Mouse (Mus musculus): ENCODE measurements at regions not wholly inside any gene's neighbourhood (a gene's known extent, or its start where the extent isn't known, plus 50 kb on each side); places are given as distances from the start of the nearest gene placed in this dataset.

DNA sequence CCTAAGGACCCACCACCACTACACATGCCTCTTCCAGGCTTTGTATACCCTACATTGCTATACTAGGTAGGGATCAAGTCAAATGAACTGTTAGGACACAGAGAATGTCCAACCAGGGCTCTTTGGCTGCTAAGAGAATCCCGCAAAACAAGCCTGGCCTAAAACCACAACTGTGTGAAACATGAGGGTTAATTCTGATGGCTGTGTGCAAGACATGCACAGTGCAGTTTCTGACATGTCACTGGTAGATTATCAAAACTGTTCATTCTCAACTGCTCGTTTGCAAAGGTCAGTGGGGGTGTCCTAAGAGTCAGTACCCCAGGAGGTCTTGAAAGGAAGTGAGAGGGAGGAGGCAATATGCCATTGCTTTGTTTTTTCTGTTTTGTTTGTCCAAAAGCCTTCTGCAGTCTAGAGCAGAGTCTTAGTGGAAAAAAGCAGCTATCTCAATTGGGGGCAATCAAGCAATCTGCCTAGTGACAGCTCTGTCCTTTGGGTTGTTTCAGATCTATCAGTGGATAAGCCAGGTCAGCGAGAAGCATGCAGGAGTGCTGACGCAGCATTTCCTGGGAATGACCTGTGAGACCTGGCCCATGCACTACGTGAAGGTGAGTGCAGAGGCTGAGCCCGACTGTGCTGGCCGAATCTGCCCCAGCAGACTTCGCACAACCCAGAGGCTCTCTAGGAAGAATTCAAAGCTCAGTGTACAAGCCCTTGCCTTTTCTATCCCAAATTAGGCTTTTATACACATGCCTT, 151.3 kb upstream of the 4933402D24Rik start:
- DNase-seq (ENCODE audit: low spot score in 2 of 2): no peak

DNA sequence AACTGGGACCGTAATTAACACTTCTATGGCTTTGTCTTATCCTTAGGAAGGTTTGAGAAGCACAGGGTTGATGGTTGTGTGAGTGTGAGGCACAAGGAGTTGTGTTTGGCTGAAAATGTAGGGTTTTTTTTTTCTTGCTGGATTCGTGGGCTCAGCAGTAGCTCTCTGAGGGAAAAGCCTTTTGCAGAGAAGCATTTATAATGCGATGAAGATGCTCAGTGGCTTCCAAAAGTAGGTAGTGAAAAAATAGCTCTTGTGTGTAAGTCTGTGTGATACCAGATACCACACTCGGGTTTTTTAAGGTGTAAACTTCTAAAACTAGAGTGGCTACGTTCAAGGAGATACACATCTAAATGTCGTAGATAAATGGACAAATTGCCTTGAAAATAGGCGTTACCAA, 149.1 kb upstream of the 4933402D24Rik start:
- DNase-seq (ENCODE audit: low spot score in 2 of 2): no peak

DNA sequence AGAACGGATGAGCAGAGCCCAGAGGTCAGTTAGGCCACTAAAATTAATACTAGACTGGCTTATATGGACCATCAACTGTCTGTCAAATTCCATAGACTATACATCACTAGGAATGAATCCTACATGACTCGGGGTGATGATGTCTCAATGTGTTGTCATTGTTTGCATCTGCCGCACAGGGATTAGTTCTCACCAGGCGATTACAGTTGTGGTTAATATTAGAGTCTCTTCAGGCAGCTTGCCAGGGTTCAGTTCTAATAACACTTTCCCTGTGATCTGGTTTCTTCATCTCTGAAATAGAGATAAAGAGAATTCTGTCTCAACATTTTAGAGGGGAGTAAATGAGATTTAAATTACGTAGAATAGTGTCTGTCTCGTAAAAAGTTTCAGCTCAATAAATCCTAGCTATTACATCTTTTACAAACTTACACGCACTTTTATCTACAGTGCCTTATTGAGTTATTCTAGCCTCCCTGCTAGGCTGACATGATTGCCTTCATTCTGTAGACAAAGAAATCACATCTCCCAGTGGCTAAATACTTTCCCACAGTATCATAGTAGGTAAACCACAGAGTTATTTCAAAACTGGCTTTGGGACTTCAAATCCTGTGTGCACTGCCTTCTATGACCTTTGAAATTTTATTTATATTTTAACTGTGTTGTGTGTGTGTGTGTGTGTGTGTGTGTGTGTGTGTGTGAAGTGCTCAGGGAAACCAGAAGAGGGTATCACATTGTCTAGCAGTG, 148.0 kb upstream of the 4933402D24Rik start:
- DNase-seq (ENCODE audit: low spot score in 2 of 2): no peak

DNA sequence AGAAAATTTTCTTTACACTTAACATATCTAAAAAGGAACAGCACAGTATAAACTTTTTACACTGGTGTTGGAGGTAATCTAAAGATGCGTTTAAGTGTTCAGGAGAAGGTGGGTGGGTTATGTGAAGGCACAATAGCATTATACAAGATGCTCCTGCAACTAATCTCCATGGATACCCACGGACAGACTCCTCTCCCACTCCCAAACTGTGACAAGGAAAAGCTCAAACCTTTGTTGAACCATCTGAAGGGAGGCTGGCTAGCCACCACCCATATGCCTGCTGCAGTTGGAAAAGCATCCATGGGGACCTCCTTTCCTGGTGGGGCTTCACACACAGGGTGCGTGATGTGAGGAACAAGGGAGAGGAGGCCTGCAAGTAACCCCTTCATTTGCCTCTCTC, 141.7 kb upstream of the 4933402D24Rik start:
- DNase-seq (ENCODE audit: low spot score in 2 of 2): no peak

DNA sequence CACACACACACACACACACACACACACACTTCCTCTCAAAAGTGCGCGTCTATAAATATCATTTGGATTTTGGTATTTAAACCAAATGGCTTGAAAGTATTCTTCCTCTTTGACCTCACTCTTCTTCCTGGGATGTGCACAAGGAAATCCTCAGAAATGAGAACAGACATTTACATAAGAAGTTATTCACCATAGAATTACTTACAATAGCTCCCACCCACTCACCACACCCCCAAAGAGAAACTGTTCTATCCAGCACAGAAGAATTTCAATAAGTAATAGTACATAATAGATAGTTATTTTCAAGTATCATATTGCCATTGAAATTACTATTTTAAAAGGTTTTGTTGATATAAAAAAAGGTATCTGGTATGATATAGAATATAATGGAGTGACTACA, 140.1 kb upstream of the 4933402D24Rik start:
- no peak for DNase-seq (ENCODE audit: low spot score in 2 of 2)

DNA sequence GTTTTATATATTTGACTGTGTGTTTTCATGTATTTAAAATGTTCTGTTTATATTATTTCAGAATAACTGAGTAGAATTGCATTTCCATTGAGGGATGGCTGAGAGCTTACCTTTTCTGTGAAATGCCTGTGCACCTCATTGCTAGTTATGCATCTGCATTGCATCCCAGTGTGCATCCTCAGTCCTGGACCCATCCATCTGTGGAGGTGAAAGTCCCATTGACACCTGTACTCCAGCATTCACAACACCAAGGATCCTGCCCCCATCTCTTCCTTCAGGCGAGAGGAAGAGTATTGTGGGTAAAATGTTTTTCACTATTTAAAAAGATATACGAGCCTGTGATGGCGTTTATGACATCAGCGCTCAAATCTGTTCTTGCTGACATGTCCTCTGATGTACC, 134.6 kb upstream of the 4933402D24Rik start:
- no peak for DNase-seq (ENCODE audit: low spot score in 2 of 2)

DNA sequence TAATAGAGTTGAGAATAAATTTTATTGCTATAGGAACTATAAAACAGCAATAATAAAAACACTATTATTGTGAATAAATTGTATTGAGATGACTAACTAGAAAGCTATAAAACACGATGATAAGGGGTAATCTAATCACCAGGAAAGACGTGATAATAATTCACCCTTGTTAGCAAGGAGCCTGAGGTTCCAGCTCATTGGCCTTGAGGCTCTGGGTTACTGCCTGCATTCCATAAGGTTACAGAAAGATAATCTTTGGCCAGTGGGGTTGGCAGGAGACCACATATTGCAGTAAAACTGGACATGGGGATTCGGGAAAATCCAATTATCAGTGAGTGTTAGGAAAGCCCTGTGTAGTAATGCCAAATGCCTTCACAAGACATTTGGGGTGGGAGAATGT, 134.1 kb upstream of the 4933402D24Rik start:
- no peak for DNase-seq (ENCODE audit: low spot score in 2 of 2)

DNA sequence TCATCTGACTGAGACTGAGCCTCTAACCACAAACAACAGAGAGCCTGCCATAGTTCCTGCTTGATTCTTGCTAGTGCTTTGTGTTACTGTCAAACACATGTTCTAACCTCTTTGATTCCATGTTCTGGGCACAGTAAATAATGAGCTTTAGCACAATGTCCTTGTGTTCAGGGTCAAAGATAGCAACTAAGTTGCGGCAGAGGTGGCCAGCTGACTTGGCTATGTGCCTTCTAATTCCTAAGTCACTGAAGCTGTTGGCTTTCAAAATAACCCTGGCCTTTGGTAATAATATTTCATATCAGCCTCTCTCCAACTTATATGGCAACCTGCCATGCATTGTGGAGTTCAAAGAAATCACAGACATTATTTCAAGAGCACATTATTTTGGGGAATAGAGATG, 133.3 kb upstream of the 4933402D24Rik start:
- no peak for DNase-seq (ENCODE audit: low spot score in 2 of 2)

DNA sequence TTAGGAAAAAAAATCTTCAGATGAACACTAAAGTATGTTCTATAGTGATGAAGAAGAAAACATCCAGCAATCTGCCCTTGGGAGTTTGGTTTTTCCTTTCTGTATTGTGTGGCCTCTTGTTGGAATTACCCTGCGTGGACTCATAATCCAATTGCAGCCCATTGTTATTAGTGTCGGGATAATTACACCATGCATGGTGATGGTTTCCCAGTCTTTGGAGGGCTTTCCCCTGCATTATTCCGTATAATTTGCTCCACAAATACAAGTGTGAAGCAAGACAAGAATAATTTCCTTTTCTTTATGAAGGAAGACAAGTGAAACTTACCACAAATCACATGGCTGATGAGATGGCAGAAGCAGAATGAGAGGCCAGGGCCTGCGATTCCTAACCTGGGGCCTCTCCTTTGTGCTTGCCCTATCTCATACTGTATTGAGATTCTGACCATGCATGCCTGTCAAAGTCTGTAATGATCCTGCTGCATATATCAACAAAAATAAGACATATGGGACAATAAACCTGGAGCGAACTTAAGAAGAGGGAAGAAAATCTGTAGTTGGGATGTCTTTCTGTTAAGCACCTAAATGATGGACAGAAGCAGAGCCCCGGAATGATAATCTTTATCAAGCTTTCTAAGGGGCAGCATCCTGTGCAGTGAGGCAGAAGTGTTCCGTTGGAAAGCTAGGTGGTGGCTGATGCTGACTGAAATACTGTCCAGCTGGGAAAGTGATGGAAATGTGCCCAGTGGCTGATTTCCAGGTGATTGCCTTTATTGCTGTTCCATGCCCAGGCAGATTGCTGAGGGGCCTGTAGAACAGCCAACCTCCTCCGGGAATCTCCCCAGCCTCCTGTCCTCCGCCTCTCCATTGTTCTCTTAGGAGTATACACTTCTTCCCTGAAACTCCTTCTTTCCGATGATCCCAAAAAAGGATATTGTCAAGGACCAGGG, 130.8 kb upstream of the 4933402D24Rik start:
- no peak for DNase-seq (ENCODE audit: low spot score in 2 of 2)

DNA sequence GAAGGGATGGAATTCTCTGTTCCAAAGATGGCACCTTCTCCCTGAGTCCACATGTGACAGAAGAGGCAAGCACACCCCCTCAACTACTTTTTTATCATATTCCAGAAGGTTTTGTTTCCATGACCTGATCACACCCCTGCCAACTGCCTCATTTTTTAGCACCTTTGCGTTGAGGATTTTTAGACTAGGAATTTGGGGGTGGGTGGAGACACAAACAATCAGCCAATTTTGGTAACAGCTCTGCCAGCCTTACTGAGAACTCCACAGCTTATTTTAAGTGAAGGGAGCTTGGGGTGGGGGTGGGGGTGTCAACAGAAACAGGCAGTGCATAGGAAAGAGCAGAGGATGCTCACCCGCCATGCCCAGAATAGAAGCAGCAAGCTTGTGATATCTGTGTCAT, 129.7 kb upstream of the 4933402D24Rik start:
- peak in 1 of 2 experiments; percentile 39 for DNase-seq (ENCODE audit: low spot score in 2 of 2)

DNA sequence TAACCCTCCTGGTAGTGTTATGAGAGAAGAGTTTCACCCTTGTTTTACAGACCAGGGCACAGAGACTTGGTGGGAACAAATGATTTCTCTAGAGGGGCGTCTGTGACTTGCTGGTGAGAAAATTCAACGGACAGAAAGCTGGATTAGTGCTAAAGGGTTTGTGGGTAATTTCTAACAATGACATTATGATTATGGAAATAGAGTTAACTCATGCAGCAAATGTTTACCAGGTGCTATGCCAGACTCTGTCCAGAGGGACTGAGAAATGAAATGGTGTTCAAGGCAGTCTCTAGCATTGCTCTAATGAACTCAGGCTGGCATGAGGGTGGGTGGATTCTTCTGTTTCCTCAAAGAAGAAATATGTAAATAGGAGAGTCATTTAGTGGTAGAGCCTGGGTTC, 128.5 kb upstream of the 4933402D24Rik start:
- DNase-seq (ENCODE audit: low spot score in 2 of 2): no peak

DNA sequence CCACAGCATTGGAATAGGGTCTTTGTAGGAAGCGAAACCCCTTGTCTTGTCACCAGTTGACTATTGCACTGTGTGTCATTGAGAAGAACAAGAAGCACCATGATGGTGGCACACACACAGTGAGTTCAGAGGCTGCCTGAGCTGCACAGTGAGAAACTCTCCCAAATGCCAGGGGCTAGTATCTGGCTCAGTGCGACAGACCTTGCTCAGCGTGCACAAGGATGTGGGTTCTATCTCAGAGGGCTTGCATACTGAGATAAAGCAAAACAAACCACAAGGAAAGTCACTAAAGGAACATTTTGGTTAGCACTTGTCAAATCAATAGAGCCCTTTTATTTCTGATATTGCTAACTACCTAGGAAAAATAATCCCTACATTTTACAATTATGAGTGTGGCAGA, 110.5 kb upstream of the 4933402D24Rik start:
- no peak for DNase-seq (ENCODE audit: low spot score in 2 of 2)

DNA sequence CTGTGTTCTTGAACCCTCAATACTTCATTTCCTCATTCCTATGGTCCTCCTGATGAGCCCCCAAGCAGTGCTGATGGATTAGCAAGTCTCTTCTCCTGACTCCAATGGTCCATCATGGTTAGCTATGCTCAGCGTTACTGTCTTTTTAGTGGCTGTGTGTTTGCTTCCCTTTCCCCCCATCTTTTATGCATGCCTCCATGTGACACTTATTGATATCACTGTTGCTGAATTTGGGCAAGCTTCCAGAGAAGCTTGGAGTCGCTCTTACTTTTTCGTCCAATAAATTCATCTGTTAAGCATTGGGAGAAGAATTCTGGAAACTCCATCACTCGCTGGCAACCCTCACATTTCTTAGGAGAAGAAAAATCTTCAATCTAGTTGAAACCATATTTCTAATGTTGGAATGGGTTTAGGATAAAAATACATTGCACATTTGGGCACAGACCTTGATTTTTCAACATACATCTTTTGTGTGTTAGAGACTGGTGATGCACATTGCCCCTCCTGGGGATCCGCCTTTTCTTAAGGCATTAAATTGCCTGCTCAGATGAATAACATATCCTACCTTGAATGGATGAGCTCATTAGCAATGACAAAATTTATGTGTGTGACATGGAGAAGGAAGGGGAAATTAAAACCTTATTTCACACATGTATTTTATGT, 107.7 kb upstream of the 4933402D24Rik start:
- no peak for DNase-seq (ENCODE audit: low spot score in 2 of 2)

DNA sequence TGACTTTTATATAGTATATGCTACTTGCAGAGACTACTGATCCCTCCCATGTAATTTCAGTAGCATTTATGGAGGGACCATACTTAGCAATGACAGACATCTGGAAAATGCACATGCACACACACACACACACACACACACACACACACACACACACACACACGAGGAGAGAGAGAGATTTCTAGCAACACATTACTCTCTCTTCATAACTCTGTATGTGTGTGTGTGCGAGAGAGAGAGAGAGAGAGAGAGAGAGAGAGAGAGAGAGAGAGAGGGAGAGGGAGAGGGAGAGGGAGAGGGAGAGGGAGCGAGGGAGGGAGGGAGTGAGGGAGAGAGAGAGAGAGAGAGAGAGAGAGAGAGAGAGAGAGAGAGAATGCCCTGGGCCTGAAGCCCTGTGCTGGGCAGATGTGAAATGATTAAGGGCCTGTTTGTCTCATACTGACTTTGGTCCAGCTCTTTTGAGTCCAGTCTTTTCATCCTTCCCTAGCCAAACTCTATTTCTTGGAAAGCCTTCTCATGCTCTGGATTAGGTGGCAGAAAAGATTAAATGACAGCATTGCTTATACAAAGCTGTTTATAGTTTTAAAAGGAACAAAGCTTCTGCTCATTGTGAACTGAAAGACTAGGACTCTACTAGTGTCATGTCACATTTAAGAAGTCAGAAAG, 106.4 kb upstream of the 4933402D24Rik start:
- no peak for DNase-seq (ENCODE audit: low spot score in 2 of 2)

DNA sequence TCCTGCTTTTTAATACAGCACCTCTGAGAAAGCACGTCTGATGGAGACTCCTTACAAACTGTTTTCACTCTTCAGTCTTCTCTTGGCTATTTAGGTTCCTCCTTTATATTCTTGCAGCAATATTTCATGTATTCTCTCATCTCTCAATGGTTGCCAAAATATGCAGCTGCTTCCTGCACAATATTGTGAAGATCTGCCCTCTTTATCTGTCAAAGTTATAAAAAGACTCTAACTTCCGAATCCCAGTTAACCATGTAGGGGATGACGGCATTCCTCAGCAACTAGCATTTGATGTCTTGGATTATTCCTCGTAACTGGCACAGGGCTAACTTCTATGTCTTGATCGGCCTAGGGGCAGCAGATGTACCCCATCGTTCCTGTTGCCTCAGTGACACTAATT, 102.8 kb upstream of the 4933402D24Rik start:
- DNase-seq (ENCODE audit: low spot score in 2 of 2): no peak

DNA sequence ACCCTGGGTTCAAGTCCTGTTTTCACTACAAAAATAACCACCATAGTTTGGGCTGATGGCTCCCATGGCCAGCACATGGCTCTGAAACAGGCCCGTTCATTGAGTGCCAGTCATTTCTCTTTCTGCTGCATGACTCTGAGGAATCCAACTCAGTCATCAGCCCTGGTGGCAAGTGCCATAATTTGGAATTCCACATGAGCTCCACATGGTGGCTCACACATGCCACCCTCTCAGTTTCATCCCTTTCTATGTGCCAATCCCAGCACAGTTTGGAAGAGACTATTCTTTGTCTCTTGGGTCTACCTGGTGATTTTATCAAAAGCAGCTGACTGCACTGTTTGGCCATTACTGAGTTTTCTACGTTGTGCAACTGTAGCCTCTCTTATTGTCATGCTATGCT, 100.3 kb upstream of the 4933402D24Rik start:
- no peak for DNase-seq (ENCODE audit: low spot score in 2 of 2)

DNA sequence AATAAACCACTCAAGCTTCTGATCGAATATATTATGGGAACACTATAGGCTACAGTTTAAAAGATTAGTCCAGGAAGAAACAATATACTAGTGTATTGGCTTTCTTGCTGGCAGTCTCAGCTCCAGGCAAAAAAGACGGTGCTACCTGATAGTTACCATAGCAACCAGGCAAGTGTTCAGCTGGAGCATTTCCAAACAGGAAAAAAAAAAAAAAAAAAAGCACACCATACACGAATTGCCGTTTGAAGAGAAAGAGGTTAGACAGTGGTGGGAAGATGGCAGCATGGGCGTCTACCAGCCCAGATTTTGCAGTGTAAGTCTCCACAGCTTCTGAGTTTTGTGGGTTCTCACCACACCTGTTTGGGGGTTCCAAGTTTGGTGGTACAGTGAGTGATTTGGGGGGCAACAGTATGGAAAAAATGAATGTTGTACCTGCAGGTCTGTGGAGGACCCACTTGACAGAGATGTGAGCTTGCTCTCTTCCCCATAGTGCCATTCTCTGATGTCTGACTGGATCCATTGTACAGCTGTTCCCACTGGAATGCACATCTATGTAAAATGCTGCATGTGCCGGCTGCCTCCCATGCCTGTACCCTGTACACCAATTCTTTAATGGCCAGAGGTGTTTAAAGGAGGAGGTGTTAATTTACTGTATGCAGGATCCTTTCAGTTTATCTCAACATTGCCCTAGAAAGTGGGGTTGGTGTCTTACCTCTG, 89.0 kb upstream of the 4933402D24Rik start:
- DNase-seq (ENCODE audit: low spot score in 2 of 2): no peak

DNA sequence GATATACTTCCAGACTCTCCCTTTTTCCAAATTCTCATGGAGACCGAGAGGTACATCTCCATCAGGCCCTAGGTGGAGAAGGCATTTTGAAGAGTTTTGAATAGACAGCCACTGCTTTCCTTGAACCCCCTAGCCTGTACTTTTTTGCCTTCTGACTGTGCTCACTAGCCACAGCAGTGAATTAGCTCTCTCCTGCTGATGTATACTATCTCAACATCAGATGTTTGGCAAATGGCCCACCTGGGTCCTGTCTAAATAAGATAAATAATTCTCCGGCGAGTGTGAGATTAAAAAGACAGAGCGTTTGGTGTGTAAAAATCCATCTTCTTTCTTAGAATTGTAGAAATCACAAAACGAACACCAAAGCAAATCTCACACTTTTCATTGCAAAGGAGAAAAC, 88.4 kb upstream of the 4933402D24Rik start:
- DNase-seq (ENCODE audit: low spot score in 2 of 2): no peak

DNA sequence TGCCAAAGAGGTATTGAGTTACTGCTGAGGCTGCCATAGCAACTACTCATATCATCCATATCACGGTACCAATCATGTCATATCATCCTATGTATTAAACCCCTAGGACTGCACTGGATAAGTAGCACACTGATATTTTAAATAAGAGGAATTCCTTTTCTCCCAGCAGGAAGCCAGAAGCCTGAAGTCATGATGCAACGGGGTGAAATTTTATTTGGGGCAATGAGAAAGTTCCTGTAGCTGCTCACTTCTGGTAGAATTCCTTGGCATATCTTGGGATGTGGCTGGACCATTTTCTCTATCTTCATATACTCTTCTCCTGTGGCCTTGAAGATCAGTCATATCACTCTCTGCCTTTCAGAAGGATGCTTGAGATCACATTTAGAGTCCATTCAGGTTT, 87.3 kb upstream of the 4933402D24Rik start:
- no peak for DNase-seq (ENCODE audit: low spot score in 2 of 2)

DNA sequence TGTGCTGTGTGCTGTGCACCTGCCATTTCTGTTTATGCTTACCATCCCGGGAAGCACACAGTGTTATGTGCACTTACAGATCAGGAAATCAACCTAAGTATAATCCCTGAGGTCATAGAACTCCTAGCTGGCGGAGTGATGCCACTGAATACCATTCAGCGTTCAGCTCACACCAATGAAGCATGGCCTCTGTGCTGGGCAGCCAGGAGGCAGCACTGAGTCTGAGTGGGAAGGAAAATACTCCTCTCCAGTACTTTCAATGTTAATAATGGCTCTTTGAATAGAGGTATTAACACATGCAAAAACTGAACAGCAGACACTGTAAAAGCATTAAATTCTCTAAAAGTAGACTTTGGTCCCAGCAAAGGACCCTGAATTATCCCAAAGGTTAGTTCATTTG, 85.7 kb upstream of the 4933402D24Rik start:
- DNase-seq (ENCODE audit: low spot score in 2 of 2): no peak
